In the genomic region with DNA sequence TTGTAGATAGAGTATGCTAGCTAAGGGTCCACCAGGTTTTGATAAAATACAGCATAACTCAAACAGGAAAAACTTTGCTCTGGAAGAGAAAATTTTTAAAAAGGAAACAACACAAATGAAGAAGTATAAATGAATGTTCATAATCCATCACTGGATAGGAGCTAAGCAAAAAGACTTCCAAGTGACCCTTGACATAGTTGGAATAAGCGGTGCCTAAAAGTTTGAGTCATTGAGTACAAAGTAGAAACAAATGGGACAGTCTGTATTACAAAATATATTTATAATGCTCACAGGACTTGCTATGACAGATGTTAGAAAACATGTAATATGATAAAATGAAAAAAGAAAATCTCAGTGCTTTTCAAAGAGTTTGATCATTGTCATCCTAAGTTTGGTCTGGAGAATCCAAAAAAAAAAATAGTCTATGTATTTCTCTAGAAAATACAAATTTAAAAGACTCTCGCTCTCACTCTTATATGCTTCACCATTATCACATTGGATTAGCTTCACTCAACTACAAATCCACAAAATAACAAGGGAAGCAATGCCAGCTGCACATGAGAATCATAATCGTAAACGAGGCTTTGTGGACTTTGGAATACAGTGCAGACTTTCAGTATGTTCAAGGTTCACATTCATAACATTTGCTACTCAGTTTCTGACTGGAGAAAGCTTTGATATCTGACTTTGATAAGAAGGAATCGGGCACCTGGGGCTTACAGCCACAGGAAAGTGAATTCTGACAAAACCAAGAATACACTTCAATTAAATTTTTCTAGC, we compare ENCODE assay signal across 31 mouse cellular contexts. TPM values are rescaled to one million over a fixed set of nuclear protein-coding genes. Genes with fewer than 3 reads are reported as not detected.
DNase-seq lines count a peak whose midpoint lies in the region; ATAC-seq lines count a peak whose summit lies in the region.
"Had no signal": no experiment of that assay in that cellular context is flagged by ENCODE, and none has a peak within 500 bp of the region (broad histone marks: within the 10 kb centered on the region; RNA-seq: fewer than 3 reads in every experiment).

No protein-coding gene starts in this region.

- no peaks in the 10 kb centered on the region for H3K27me3 ChIP-seq in heart, embryonic 11.5 days (ENCODE audit: control insufficient read depth, insufficient read depth, low read length)
- H3K27me3 ChIP-seq in midbrain, embryonic 11.5 days (ENCODE audit: control insufficient read depth, insufficient read depth, low read length) = no peaks in the 10 kb centered on the region
- H3K27me3 ChIP-seq in midbrain, embryonic 16.5 days (ENCODE audit: control insufficient read depth, insufficient read depth, low read depth, low read length) = no peaks in the 10 kb centered on the region
- H3K27me3 ChIP-seq in intestine, embryonic 16.5 days (replicated peaks; ENCODE audit: control insufficient read depth, insufficient read depth, low read length) = no peaks in the 10 kb centered on the region
- H3K27me3 ChIP-seq: embryonic facial prominence, embryonic 15.5 days; forebrain, embryonic 13.5 days; hindbrain, embryonic 12.5 days; limb, embryonic 12.5 days; liver, embryonic 12.5 days; midbrain, embryonic 12.5 days; neural tube, embryonic 13.5 days had no signal

- peaks cover 4% of the 10 kb centered on the region for H3K4me1 ChIP-seq in heart, embryonic 11.5 days (ENCODE audit: control insufficient read depth, insufficient read depth, low read length)
- no peaks in the 10 kb centered on the region for H3K4me1 ChIP-seq in midbrain, embryonic 11.5 days (ENCODE audit: control insufficient read depth, insufficient read depth, low read length)
- H3K4me1 ChIP-seq in midbrain, embryonic 16.5 days (ENCODE audit: control insufficient read depth, insufficient read depth, low read length) = no peaks in the 10 kb centered on the region
- peaks cover 4% of the 10 kb centered on the region; the same call in 1 of the 2 replicates for H3K4me1 ChIP-seq in intestine, embryonic 16.5 days (ENCODE audit: control insufficient read depth, insufficient read depth, low read length)
- H3K4me1 ChIP-seq: embryonic facial prominence, embryonic 10.5 days; embryonic facial prominence, embryonic 15.5 days; forebrain, embryonic 13.5 days; hindbrain, embryonic 12.5 days; liver, embryonic 12.5 days; midbrain, embryonic 12.5 days; neural tube, embryonic 13.5 days had no signal

- 79% methylated on average over 5 of the region's 5 CpGs for WGBS in heart, embryonic 11.5 days (ENCODE audit: insufficient replicate concordance)
- 87% methylated on average over 5 of the region's 5 CpGs for WGBS in midbrain, embryonic 11.5 days
- WGBS in midbrain, embryonic 16.5 days = 87% methylated on average over 5 of the region's 5 CpGs
- 70% methylated on average over 5 of the region's 5 CpGs for WGBS in intestine, embryonic 16.5 days

- ATAC-seq in heart, embryonic 11.5 days (replicated peaks; ENCODE audit: insufficient number of reproducible peaks, low FRiP score, low TSS enrichment) = no peak
- no peak for ATAC-seq in midbrain, embryonic 11.5 days (ENCODE audit: low FRiP score)
- ATAC-seq in midbrain, embryonic 16.5 days = no peak
- peak; percentile 78 for ATAC-seq in intestine, embryonic 16.5 days
- ATAC-seq in erythroid progenitor cell, adult 5-6 weeks (replicated peaks; ENCODE audit: low FRiP score, poor library complexity, severe bottlenecking) = no peak
- ATAC-seq: activated CD4-positive, CD25-positive, alpha-beta regulatory T cell, adult 4 months; forebrain, embryonic 13.5 days; hindbrain, postnatal 0 days; liver, embryonic 12.5 days; liver, postnatal 0 days had no signal

- peak; percentile 23 to 50 for DNase-seq in heart, adult 18-20 months
- peak; percentile 71 for DNase-seq in midbrain, embryonic 11.5 days (ENCODE audit: low spot score, missing footprints)
- DNase-seq in spleen, postnatal 10 days (ENCODE audit: low spot score in 2 of 2) = no peak
- DNase-seq: adrenal gland, postnatal 14 days; B cell, adult 2 months; cerebellum, adult 2 months; cerebellum, postnatal 14 days; gastrocnemius, postnatal 36 days; heart, postnatal 36 days; kidney, adult 11 months; layer of hippocampus, adult 9-11 months; liver, postnatal 0 days; lung, postnatal 36 days; thymus, adult 18-20 months; thymus, postnatal 25 days had no signal

- no peak overlapping the region for H3K4me3 ChIP-seq in heart, embryonic 11.5 days (ENCODE audit: low read depth, low read length)
- no peak overlapping the region for H3K4me3 ChIP-seq in midbrain, embryonic 11.5 days (ENCODE audit: low read depth, low read length)
- H3K4me3 ChIP-seq in midbrain, embryonic 16.5 days (ENCODE audit: low read depth, low read length) = no peak overlapping the region
- no peak overlapping the region for H3K4me3 ChIP-seq in intestine, embryonic 16.5 days (ENCODE audit: low read length)
- H3K4me3 ChIP-seq: embryonic facial prominence, embryonic 10.5 days; embryonic facial prominence, embryonic 15.5 days; forebrain, embryonic 13.5 days; heart, embryonic 10.5 days; hindbrain, embryonic 12.5 days; limb, embryonic 12.5 days; liver, embryonic 12.5 days; midbrain, embryonic 12.5 days; neural tube, embryonic 13.5 days had no signal

- H3K4me2 ChIP-seq in heart, embryonic 11.5 days = no peak overlapping the region
- no peak overlapping the region for H3K4me2 ChIP-seq in midbrain, embryonic 11.5 days
- no peak overlapping the region for H3K4me2 ChIP-seq in midbrain, embryonic 16.5 days (ENCODE audit: low read length)
- no peak overlapping the region for H3K4me2 ChIP-seq in intestine, embryonic 16.5 days (ENCODE audit: low read depth, low read length)
- H3K4me2 ChIP-seq: embryonic facial prominence, embryonic 15.5 days; forebrain, embryonic 13.5 days; hindbrain, embryonic 12.5 days; limb, embryonic 12.5 days; liver, embryonic 12.5 days; midbrain, embryonic 12.5 days; neural tube, embryonic 13.5 days had no signal

- no peak overlapping the region for H3K27ac ChIP-seq in heart, embryonic 11.5 days (ENCODE audit: low read depth, low read length)
- no peak overlapping the region for H3K27ac ChIP-seq in midbrain, embryonic 11.5 days (ENCODE audit: low read depth, low read length)
- H3K27ac ChIP-seq in midbrain, embryonic 16.5 days (ENCODE audit: low read length) = no peak overlapping the region
- H3K27ac ChIP-seq in intestine, embryonic 16.5 days (ENCODE audit: low read length) = no peak overlapping the region
- H3K27ac ChIP-seq: embryonic facial prominence, embryonic 10.5 days; embryonic facial prominence, embryonic 15.5 days; forebrain, embryonic 13.5 days; heart, embryonic 10.5 days; hindbrain, embryonic 12.5 days; hindbrain, postnatal 0 days; kidney, postnatal 0 days; limb, embryonic 12.5 days; liver, embryonic 12.5 days; midbrain, embryonic 12.5 days; neural tube, embryonic 13.5 days had no signal

- no peak overlapping the region for H3K9ac ChIP-seq in heart, embryonic 11.5 days (ENCODE audit: low read depth, low read length)
- no peak overlapping the region for H3K9ac ChIP-seq in midbrain, embryonic 11.5 days (ENCODE audit: low read length)
- H3K9ac ChIP-seq in midbrain, embryonic 16.5 days (ENCODE audit: low read depth, low read length) = no peak overlapping the region
- no peak overlapping the region for H3K9ac ChIP-seq in intestine, embryonic 16.5 days (ENCODE audit: low read depth, low read length)
- H3K9ac ChIP-seq: embryonic facial prominence, embryonic 15.5 days; forebrain, embryonic 13.5 days; hindbrain, embryonic 12.5 days; limb, embryonic 12.5 days; liver, embryonic 12.5 days; liver, postnatal 0 days; midbrain, embryonic 12.5 days; neural tube, embryonic 13.5 days had no signal

- H3K36me3 ChIP-seq in heart, embryonic 11.5 days (ENCODE audit: control insufficient read depth, insufficient read depth, low read length) = no peaks in the 10 kb centered on the region
- no peaks in the 10 kb centered on the region for H3K36me3 ChIP-seq in midbrain, embryonic 11.5 days (ENCODE audit: control insufficient read depth, insufficient read depth, low read length)
- H3K36me3 ChIP-seq in midbrain, embryonic 16.5 days (ENCODE audit: control insufficient read depth, insufficient read depth, low read length) = no peaks in the 10 kb centered on the region
- no peaks in the 10 kb centered on the region for H3K36me3 ChIP-seq in intestine, embryonic 16.5 days (ENCODE audit: control insufficient read depth, insufficient read depth, low read length)
- H3K36me3 ChIP-seq: embryonic facial prominence, embryonic 10.5 days; embryonic facial prominence, embryonic 15.5 days; heart, embryonic 10.5 days; hindbrain, embryonic 12.5 days; limb, embryonic 12.5 days; liver, embryonic 12.5 days; midbrain, embryonic 12.5 days; neural tube, embryonic 13.5 days had no signal

- no peaks in the 10 kb centered on the region for H3K9me3 ChIP-seq in heart, embryonic 11.5 days (replicated peaks; ENCODE audit: control insufficient read depth, low read length)
- H3K9me3 ChIP-seq in midbrain, embryonic 11.5 days (ENCODE audit: control insufficient read depth, low read length) = no peaks in the 10 kb centered on the region
- no peaks in the 10 kb centered on the region for H3K9me3 ChIP-seq in midbrain, embryonic 16.5 days (replicated peaks; ENCODE audit: control insufficient read depth, low read length, poor library complexity, severe bottlenecking)
- H3K9me3 ChIP-seq in intestine, embryonic 16.5 days (ENCODE audit: control insufficient read depth, low read length) = no peaks in the 10 kb centered on the region
- H3K9me3 ChIP-seq: embryonic facial prominence, embryonic 10.5 days; embryonic facial prominence, embryonic 15.5 days; forebrain, embryonic 13.5 days; heart, embryonic 10.5 days; hindbrain, embryonic 12.5 days; limb, embryonic 12.5 days; liver, embryonic 12.5 days; midbrain, embryonic 12.5 days; neural tube, embryonic 13.5 days had no signal

RNA-seq across cellular contexts. Expression of gene Hpgd, which starts 51.4 kb away (rescaled TPM):
- total RNA-seq in heart, adult 18-20 months (2021) = 1 to 10 TPM; 5.9 to 6.8 TPM
- 29.2 and 32.6 TPM in 2 replicates for polyA plus RNA-seq in heart, embryonic 11.5 days (2014; fragmentation: Nextera tagmentation; extraction: Ambion mirVana)
- 12.7 and 13.9 TPM in 2 replicates for polyA plus RNA-seq in midbrain, embryonic 11.5 days (2014; fragmentation: Nextera tagmentation; extraction: Ambion mirVana)
- polyA plus RNA-seq in midbrain, embryonic 16.5 days (2015; fragmentation: Nextera tagmentation; extraction: Ambion mirVana) = 3.4 and 4.1 TPM in 2 replicates
- polyA plus RNA-seq in intestine, embryonic 16.5 days (2015; fragmentation: Nextera tagmentation; extraction: Ambion mirVana) = 28.3 and 28.6 TPM in 2 replicates
- 14.4 and 30.6 TPM in 2 replicates for total RNA-seq in erythroid progenitor cell, adult 5-6 weeks (2015; ENCODE audit: low replicate concordance)
- 18.2 and 32.2 TPM in 2 replicates for total RNA-seq in erythroid progenitor cell, adult 5-6 weeks (2017; ENCODE audit: low replicate concordance)

Comparison
In these comparisons a context has a peak if more than half of its experiments do, and no peak if none do; other contexts are left out.
1. DNase-seq: peak in heart, adult 18-20 months (2 of 2) and midbrain, embryonic 11.5 days (single experiment); none in spleen, postnatal 10 days (0 of 2).